Mouse (Mus musculus) CD8-positive naive resting alpha-beta T cell, adult 2 months (primary cell): ENCODE results near the gene Lta.

ENCODE experiments used
- DNase-seq, 2 experiments: peaks; one replicate each; pipeline ENCODE4 v3.0.0; 2022; ENCODE audit warnings: low read depth in 2 of 2, low spot score in 2 of 2

Gene Lta

DNA sequence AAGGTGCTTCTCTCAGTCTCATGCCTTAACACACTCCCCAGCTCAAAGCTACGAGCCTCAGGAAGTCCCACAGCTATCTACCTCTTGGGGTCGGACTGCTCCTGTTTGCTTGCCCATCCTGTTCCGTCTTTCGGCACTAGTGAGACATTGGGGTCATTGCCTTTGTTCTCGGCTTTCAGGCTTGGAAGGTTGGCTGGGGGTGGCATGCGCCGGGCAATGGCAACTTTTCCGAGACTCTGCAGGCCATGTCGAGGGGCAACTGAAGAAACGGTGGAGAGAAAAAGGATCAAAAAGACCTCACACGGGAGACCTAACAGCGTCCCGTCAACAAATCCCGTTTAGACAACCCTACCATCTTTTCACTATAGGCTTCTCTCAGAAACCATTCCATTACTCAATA is 43.0 kb downstream of the Lta start:
- DNase-seq, result no peak

DNA sequence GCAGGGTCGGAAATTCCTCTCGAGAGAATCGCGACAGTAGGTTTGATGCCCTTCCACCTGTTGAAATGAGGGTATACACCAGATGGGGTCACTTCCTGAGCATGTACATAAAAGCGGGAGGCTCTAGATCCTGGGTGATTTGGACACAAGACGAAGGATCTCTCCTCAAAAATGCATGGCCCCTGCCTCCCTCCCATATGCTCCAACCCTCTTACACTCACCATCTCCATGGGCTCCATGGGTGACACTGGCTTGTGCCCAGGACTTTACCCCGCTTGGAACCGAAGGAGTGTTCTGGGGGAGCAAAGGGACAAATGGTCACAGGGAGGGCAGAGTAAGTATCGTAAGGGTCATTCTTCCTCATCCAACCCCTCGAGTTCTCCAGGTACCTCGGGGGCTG is 43.7 kb downstream of the Lta start:
- no peak for DNase-seq

DNA sequence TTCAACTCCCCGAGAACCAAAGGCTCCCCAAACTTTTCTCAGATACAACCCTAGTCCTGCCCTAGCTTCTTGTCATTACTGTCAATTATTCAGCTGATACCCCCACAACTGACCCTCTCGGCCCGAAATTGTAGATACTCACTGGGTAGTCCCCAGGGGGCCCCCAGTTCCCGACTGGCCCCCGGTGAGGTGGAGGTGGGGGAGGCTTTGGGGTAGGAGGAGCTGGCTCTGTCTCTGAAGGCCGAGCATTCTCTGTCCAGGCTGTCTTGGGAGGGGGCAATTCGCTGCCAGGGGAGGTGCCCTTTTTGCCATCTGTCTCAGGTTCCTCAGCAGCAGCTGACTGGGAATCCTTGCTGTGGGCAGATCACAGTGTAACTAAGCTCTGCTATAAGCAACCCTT is 45.5 kb downstream of the Lta start:
- no peak for DNase-seq

DNA sequence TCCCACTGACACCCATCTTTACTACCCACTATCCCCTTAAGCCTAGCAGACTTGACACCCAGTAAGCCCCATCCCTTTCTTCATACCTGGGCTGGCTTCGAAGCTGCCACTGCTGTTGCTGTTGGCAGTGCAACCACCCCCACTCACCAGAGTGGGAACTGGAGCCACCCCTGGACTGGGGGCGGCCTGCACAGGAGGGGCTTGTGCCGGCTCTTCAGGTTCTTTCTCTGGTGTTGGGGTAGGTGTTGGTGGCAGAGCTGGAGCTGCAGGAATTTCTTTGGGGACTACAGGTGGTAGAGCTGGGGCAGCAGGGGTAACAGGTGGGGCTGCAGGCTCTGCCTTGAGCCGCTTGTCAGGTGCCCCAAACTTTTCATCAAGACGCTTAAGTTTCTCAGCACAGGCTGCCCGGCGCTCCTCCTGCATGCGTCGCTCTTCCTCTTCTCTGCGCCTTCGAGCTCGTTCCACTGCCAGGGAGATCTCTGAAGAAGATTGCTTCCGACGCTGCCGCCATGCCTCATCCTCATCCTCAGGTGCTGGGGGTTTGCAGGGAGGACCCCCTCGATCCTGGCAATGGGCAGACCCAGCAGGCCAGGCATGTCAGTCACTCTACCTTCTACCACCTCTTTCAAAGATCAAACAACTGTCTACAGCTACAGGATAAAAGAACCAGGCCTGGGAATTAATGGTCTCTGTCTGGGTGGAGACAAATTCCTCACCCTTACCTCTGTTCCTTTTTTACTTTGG is 46.1 kb downstream of the Lta start:
- DNase-seq, result no peak

DNA sequence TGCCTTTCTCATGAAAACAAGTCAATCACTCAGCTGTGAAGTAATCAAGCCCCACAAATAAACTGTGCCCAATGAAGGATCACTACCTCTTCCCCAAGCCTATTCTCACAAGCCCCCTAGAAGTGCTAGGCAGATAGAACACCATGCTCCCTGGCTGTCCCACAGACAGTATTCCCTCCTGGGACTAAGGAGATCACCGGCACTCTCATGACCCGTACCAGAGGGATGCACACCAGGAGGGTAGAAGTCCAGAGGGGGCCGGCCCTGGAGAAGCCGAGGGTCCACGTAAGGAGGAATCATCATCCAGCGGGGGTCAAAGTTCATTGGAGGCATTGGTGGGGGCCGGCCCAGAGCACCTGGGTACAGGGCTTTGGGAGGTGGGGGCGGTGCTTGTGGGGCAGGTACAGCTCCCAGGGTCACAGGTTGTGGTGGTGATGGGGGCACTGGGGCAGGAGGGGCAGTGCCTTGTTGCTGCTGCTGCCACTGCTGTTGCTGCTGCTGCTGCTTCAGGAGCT is 47.4 kb downstream of the Lta start:
- no peak for DNase-seq

DNA sequence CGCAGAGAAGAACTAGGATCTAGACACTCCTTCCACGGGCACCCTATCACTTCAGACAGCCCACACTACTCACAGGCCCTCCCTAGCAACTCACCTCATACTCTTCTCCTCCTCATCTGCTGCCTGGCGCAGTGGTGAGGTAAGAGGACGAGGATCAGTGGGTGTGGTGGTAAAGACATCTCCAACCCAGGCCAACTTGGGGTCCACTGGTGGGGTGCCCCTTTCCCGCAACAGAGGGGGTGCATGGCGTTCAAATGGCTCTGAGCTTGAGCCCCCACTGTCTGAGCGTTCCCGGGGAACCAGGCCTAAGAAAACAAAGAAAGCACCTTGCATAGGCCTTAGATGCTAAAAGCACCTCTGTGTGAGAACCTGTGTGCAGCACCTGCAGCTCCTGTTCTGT is 47.9 kb downstream of the Lta start:
- no peak for DNase-seq

DNA sequence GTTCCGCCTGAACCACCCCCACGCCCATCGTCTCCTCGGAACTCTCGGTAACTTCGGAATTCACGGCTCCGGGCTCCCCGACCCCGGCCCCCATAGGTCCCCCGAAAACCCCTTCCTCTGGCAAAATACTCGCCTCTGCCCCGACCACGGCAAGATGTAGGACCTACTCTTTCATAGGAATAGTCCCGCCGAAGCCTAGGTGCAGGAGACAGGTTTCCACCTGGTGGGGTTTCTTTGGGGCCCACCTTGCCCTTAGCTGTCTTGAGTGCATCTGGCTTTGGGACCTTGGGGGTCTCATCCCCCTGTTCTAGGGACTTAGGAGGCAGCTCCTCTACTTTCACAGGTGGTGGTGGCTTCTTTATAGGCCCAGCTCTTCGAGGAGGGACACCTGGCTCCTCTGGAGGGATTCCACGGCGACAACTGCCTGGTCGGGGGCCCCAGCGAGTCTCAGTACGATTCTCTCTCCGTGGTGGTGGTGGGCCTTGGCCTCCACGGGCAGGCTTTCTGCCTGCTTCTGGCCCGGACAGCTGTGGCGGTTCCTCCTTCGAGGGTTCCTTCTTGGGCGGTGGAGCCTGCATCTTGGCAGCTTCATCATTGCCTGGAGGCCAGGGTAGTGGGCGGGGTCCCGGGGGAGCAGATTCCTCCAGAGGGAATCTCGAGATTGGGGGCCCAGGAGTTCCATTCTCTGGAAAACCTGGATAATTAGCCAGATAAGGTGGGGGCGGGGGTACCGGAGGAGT is 48.5 kb downstream of the Lta start:
- no peak for DNase-seq

DNA sequence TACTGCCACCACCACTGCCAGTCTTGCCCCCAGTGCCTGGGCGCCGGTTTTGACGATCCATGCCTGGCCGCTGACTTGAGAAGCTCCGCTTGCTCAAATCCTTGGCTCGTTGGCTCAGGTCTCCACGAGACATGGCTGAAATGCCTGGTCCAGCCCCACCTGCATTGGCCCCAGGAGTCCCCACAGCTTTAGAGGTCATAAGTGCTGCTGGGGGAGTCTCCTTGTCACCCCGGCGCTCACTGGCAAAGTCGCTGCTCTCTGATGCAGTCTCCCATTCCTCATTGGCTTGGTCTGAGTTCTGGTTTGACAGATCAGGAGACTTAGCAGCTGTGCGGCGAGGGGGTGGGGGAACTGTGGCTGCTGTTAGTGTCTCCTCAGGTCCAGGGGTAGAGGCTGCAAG is 49.7 kb downstream of the Lta start:
- DNase-seq, result no peak

DNA sequence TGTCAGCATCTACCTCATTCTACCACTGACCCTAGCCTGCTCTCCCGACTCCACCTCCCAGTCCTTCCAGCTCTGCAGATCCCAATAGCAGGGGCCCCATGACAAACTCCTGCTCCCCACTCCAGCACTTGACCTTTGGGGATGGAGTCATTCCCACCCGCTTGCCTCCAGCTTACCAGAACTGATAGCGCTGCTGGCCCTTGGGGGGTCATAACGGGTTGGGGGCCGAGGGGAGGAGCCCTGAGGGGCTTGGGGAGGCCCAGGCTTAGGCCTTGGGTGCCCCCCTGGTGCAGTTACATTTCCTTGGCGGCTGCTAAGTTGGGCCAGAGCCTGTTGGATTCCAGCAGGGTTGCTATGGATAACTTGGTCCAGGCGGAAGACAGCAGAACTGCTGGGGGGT is 50.5 kb downstream of the Lta start:
- no peak for DNase-seq

DNA sequence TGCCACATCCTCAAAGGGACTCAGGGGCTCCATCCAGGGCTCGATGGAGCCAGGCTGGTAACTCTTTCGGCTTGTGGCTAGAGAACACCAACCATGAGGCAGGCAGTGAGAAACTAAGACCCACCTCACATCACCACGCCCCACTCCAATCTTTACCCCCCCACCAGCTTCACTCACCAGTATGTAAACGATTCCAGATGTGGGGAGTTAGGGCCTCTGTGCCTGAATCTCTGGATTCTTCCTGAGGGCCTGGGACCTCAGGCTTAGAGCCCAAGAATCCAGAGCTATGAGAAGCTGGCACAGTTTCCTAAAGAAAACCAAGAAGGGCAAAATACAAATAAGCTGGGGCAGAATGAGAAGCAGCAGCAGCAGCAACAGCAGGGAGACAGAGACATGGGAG is 51.2 kb downstream of the Lta start:
- no peak for DNase-seq
